ENCODE assay signal across 8 mouse cellular contexts in the genomic region with DNA sequence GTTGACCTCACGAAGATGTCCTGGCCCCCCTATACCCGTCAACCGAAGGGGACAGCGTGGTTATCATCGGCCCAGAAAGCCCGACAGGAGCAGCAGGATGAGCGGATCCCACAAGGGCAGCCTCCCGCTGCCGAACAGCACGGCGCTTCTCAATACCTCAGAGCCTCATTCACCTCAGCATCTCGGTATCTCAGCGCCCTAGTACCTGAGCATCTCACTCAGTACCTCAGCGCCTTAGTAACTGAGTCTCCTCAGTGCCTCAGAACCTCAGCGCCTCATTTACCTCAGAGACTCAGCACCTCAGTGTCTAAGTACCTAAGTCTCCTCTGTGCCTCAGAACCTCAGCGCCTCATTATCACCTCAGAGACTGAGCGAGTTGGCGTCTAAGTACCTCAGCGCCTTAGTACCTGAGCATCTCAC. TPM values are rescaled to one million over a fixed set of nuclear protein-coding genes. Genes with fewer than 3 reads are reported as not detected.
A peak's percentile ranks its signal among the peaks of the same experiment; 100 is the strongest.
DNase-seq lines count a peak whose midpoint lies in the region; ATAC-seq and TF ChIP-seq lines count a peak whose summit lies in the region.

No protein-coding gene starts in this region.

- WGBS in kidney, embryonic 15.5 days = 2% methylated on average over 19 of the region's 19 CpGs
- WGBS in bone marrow, adult 2 months = 4% methylated on average over 19 of the region's 19 CpGs
- 2% methylated on average over 19 of the region's 19 CpGs for WGBS in embryonic facial prominence, embryonic 10.5 days
- 2% methylated on average over 19 of the region's 19 CpGs for WGBS in intestine, embryonic 16.5 days
- under 1% methylated on average over 19 of the region's 19 CpGs for WGBS in neural tube, embryonic 12.5 days

- TF ChIP-seq POLR2A in bone marrow, adult 2 months (IDR thresholded peaks at IDR 0.05; ENCODE audit: borderline replicate concordance, control insufficient read depth, low read depth, low read length) = no peak

- no peak for TF ChIP-seq CTCF in bone marrow, adult 2 months (IDR thresholded peaks at IDR 0.05; ENCODE audit: control insufficient read depth, insufficient read depth, low read length)

- peak overlapping the region; percentile 72 for H3K4me3 ChIP-seq in kidney, embryonic 15.5 days (replicated peaks)
- H3K4me3 ChIP-seq in bone marrow, adult 2 months (replicated peaks; ENCODE audit: control insufficient read depth, low read depth, low read length) = peak overlapping the region; percentile 46
- H3K4me3 ChIP-seq in embryonic facial prominence, embryonic 10.5 days = peak overlapping the region; percentile 88
- H3K4me3 ChIP-seq in intestine, embryonic 16.5 days (ENCODE audit: low read length) = peak overlapping the region; percentile 69
- H3K4me3 ChIP-seq in neural tube, embryonic 12.5 days = peak overlapping the region; percentile 77

- 0 out of 2 replicates have a peak overlapping the region, but pooled peaks have one; percentile 62 for H3K27ac ChIP-seq in kidney, embryonic 15.5 days
- no peak overlapping the region for H3K27ac ChIP-seq in bone marrow, adult 2 months (ENCODE audit: control insufficient read depth, insufficient read depth, low read depth, low read length, poor library complexity)
- H3K27ac ChIP-seq in embryonic facial prominence, embryonic 10.5 days (replicated peaks) = peak overlapping the region; percentile 85
- peak overlapping the region; percentile 33; the same call in 1 of the 2 replicates for H3K27ac ChIP-seq in intestine, embryonic 16.5 days (ENCODE audit: low read length)
- peak overlapping the region; percentile 5; the same call in 1 of the 2 replicates for H3K27ac ChIP-seq in neural tube, embryonic 12.5 days

- H3K9ac ChIP-seq in kidney, embryonic 15.5 days = peak overlapping the region; percentile 48
- peak overlapping the region; percentile 71 for H3K9ac ChIP-seq in intestine, embryonic 16.5 days (ENCODE audit: low read depth, low read length)
- peak overlapping the region; percentile 81 for H3K9ac ChIP-seq in neural tube, embryonic 12.5 days

- H3K4me2 ChIP-seq in kidney, embryonic 15.5 days = peak overlapping the region; percentile 94
- peak overlapping the region; percentile 84 for H3K4me2 ChIP-seq in intestine, embryonic 16.5 days (ENCODE audit: low read depth, low read length)
- peak overlapping the region; percentile 91 for H3K4me2 ChIP-seq in neural tube, embryonic 12.5 days (replicated peaks)

- no peaks in the 10 kb centered on the region for H3K9me3 ChIP-seq in kidney, embryonic 15.5 days (replicated peaks)
- H3K9me3 ChIP-seq in embryonic facial prominence, embryonic 10.5 days = no peaks in the 10 kb centered on the region
- H3K9me3 ChIP-seq in intestine, embryonic 16.5 days (ENCODE audit: control insufficient read depth, low read length) = no peaks in the 10 kb centered on the region
- H3K9me3 ChIP-seq in neural tube, embryonic 12.5 days = no peaks in the 10 kb centered on the region

- H3K4me1 ChIP-seq in kidney, embryonic 15.5 days = peaks cover 14% of the 10 kb centered on the region
- no peaks in the 10 kb centered on the region for H3K4me1 ChIP-seq in bone marrow, adult 2 months (ENCODE audit: control insufficient read depth, insufficient read depth, low read length)
- H3K4me1 ChIP-seq in embryonic facial prominence, embryonic 10.5 days = peaks cover 22% of the 10 kb centered on the region
- peaks cover 6% of the 10 kb centered on the region; the same call in 1 of the 2 replicates for H3K4me1 ChIP-seq in intestine, embryonic 16.5 days (ENCODE audit: control insufficient read depth, insufficient read depth, low read length)
- H3K4me1 ChIP-seq in neural tube, embryonic 12.5 days = peaks cover 8% of the 10 kb centered on the region

- peaks cover 12% of the 10 kb centered on the region for H3K27me3 ChIP-seq in kidney, embryonic 15.5 days
- H3K27me3 ChIP-seq in embryonic facial prominence, embryonic 10.5 days (replicated peaks; ENCODE audit: low read depth, poor library complexity, severe bottlenecking) = peaks cover 8% of the 10 kb centered on the region; the same call in 1 of the 2 replicates
- peaks cover 4% of the 10 kb centered on the region; the same call in 1 of the 2 replicates for H3K27me3 ChIP-seq in intestine, embryonic 16.5 days (replicated peaks; ENCODE audit: control insufficient read depth, insufficient read depth, low read length)
- H3K27me3 ChIP-seq in neural tube, embryonic 12.5 days (replicated peaks) = no peaks in the 10 kb centered on the region

- no peaks in the 10 kb centered on the region for H3K36me3 ChIP-seq in kidney, embryonic 15.5 days
- no peaks in the 10 kb centered on the region for H3K36me3 ChIP-seq in embryonic facial prominence, embryonic 10.5 days (replicated peaks)
- no peaks in the 10 kb centered on the region for H3K36me3 ChIP-seq in intestine, embryonic 16.5 days (ENCODE audit: control insufficient read depth, insufficient read depth, low read length)
- H3K36me3 ChIP-seq in neural tube, embryonic 12.5 days = no peaks in the 10 kb centered on the region

- DNase-seq in kidney, postnatal 36 days = no peak
- DNase-seq in embryonic facial prominence, embryonic 10.5 days (ENCODE audit: low spot score) = no peak
- DNase-seq in spleen, postnatal 14 days (ENCODE audit: low spot score in 2 of 2) = no peak
- no peak for DNase-seq in adrenal gland, postnatal 10 days

- ATAC-seq in kidney, embryonic 15.5 days (replicated peaks; ENCODE audit: low FRiP score) = no peak
- no peak; the same call in 1 of the 2 replicates for ATAC-seq in intestine, embryonic 16.5 days
- ATAC-seq in neural tube, embryonic 12.5 days (ENCODE audit: low FRiP score, low read depth) = no peak; the same call in 1 of the 2 replicates

RNA-seq across cellular contexts. Expression of a gene that starts 0.6 kb away (rescaled TPM):
- 1.5 and 1.6 TPM in 2 replicates for polyA plus RNA-seq in kidney, embryonic 15.5 days (2015; fragmentation: Nextera tagmentation; extraction: Ambion mirVana)
- 2.1 and 2.2 TPM in 2 replicates for polyA plus RNA-seq in bone marrow, adult 2 months (2011; ENCODE audit: insufficient read depth, insufficient read length, low replicate concordance, missing spikeins)
- polyA plus RNA-seq in embryonic facial prominence, embryonic 10.5 days (2016; fragmentation: Nextera tagmentation; extraction: Ambion mirVana) = 4.2 and 4.3 TPM in 2 replicates
- 1.3 and 1.4 TPM in 2 replicates for polyA plus RNA-seq in intestine, embryonic 16.5 days (2015; fragmentation: Nextera tagmentation; extraction: Ambion mirVana)
- 6.1 and 7.0 TPM in 2 replicates for polyA plus RNA-seq in neural tube, embryonic 12.5 days (2016; fragmentation: Nextera tagmentation; extraction: Ambion mirVana)
- 1 to 10 TPM; 4.6 to 5.7 TPM for total RNA-seq in adrenal gland, postnatal 10 days (2021)
